Mouse (Mus musculus) kidney, postnatal 36 days (tissue): ENCODE data around the gene Prdm16.
A peak's percentile ranks its signal among the peaks of the same experiment; 100 is the strongest.

Source experiments
- DNase-seq, 2 experiments: peaks; one replicate each; pipeline ENCODE4 v3.0.0; 2021 to 2022; ENCODE audit warnings: mixed read lengths in 2 of 2

Prdm16 gene

GRCm38 (mm10) chr4:154378876-154379275 is 257.8 kb downstream of the Prdm16 start:
- DNase-seq, result no peak

DNA sequence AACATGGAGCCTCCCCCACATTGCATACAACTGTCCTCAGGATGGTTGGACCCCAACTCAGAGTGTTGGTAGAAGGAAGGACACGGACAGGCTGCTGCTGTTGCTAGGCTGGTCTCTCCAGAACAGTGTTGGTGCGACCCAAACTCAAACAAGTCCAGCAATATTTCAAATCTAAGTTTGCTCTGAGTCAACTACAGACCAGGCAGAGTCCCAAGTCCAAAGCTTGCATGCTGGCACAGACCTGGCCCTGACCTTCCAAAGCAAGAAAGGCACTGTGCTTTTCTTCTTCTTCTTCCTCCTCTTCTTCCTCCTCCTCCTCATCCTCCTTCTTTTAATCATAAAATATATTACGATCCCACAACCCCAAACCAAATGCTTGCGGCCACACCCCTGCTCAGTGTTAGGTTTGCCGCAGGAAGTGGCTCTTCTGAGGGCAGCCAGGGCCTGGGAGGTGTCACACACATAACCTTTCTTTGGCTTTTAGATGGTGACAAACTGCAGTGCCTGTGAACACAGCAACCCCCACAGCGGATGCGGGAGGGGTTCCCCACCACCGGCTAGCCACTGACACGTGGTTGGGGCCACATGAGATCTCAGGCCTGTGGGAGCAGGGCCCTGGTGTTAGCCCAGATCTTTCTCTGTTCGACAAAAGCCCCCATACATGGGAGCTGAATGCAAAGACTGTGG is 260.6 kb downstream of the Prdm16 start:
- DNase-seq, result no peak

GRCm38 (mm10) chr4:154371542-154372247 is 265.0 kb downstream of the Prdm16 start:
- DNase-seq, result no peak

DNA sequence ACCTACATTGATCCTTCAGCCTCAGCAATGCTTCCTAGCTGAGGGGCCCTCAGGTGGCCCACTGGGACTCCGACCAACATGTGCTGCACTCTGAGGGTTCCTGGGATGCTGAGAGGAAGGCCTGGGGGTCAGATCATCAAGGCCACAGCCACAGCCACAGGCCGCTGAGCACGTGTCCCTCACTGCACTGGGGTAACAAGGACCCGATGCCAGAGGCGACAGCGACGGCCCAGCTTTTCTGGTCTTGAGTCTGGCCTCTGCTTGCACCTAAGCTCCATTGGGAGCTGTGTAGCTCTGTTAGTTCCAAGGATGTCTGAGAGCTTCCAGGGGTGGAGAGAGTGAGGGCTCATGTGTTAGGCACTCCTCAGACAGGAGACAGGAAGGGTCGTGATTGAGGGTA is 265.8 kb downstream of the Prdm16 start:
- no peak for DNase-seq

- DNase-seq, result no peak
These were observed 267.6 kb downstream of the Prdm16 start for GRCm38 (mm10) chr4:154369089-154369488.

GRCm38 (mm10) chr4:154366836-154367235 is 269.8 kb downstream of the Prdm16 start:
- no peak for DNase-seq

DNA sequence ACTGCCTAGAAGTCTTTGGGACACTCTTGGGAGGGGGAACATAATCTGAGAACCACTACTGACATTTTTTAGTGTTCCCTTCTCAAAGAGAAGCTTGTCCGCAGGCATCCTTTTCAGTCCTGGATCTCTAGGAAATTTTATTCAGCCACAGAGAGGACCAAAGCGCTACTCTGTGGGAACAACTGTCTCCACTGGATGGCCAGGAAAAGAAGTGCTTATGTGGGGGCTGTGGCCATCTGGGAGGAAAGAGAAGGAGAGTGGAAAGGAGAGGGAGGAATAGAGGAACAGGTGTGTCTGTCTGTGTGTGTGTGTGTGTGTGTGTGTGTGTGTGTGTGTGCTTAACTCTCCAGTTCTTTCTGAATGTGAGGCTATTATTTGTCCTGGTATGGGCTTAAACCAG is 271.9 kb downstream of the Prdm16 start:
- no peak for DNase-seq

GRCm38 (mm10) chr4:154360850-154361249 is 275.8 kb downstream of the Prdm16 start:
- DNase-seq, result no peak

DNA sequence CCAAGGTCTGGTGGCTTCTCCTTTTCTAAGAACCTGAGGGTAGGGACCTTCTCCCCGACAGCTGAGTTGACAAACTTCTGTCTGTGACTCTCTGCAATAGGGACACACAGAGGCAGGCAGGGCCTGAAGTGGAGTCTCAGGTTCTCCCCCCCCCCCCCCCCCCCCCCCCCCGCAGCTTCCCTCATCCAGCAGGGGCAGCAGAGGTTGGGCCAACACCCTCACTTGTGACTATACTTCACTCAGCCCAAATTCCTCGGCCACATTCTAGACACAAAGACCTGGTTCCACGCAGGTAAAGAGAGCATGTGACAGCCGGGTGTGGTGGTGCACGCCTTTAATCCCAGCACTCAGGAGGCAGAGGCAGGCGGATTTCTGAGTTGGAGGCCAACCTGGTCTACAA is 276.2 kb downstream of the Prdm16 start:
- no peak for DNase-seq

GRCm38 (mm10) chr4:154359762-154360300 is 276.8 kb downstream of the Prdm16 start:
- no peak for DNase-seq

GRCm38 (mm10) chr4:154358816-154359215 is 277.9 kb downstream of the Prdm16 start:
- DNase-seq, result no peak

DNA sequence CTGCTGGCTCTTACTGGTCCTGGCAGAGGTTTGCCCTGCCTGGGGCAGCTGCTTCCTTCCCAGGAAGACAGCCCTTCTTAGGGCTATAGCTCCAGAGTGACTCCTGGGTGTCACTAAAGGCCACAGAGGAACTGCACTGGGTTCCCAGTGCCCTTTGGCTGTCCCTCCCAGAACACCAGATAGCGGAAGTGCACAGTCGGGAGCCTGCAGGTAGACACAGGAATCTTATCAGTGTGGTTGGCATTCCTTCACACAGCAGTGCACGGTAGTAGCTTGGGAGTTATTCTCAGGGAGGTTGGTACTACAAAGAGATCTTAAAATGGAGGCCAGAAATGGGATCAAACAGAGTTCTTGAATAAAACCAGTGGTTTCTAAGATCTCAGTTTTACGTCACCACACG is 278.3 kb downstream of the Prdm16 start:
- no peak for DNase-seq

DNA sequence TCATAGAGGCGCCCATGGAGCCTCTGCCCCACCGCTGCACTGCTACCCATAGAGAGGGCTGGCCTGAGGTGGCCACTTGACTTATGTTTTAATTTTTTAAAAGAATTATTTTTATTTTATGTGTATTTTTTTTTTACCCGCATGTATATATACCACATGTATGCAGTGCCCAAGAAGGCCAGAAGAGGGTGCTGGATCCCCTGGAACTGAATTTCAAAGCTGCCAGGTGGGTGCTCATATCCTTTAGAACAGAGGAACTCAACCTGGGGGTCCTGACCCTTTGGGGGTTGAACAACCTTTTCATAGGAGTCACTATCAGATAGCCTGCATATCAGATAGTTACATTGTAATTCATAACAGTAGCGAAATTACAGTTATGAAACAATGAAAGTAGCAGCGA is 281.3 kb downstream of the Prdm16 start:
- DNase-seq, result no peak

DNA sequence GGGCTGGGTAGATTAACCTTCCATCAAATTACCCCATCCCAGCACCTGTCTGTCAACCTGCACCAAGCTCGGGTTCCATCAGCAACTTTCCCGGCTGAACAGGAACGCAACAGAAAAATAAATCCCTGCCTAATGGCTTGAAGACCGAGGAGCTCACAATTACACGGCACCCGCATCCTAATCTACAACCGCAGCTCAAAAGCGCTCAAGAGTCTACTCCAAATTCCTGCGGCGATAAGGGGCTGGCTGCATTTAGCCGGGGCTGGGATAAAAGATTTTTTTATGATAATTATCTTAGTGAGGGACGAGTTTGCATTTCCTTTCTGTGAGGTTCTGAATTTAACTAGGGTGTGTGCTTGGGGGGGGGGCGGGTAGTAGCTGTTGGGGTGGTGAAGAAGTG is 284.4 kb downstream of the Prdm16 start:
- no peak for DNase-seq

DNA sequence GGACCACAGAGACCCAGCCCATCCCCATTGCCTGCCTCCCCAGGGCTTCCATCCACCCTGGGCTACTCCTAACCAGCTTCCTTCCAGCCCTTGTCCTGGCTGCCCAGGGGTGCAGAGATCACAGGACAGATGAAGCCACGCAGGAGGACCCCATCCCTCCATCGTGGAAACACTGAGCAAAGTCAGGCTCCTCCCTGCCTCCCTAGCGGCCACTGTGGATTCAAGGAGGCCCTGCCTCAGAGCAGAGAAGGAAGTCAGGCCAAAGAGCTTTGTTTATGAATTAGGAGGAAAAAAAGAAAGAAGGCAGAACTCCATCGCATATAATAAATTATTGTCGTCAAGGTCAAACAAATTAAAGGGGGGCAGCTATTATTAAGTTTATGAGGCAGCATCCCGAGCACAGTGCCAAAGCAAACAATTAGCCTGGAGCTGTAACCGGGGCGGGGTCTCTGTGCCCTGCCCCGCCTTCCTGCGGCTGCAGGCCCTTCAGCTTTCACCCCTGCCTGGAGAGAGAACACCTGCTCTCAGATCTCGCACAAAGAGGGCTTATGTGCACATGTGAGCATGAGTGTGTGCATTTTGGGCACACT is 288.4 kb downstream of the Prdm16 start:
- peak; percentile 29 to 35 for DNase-seq

DNA sequence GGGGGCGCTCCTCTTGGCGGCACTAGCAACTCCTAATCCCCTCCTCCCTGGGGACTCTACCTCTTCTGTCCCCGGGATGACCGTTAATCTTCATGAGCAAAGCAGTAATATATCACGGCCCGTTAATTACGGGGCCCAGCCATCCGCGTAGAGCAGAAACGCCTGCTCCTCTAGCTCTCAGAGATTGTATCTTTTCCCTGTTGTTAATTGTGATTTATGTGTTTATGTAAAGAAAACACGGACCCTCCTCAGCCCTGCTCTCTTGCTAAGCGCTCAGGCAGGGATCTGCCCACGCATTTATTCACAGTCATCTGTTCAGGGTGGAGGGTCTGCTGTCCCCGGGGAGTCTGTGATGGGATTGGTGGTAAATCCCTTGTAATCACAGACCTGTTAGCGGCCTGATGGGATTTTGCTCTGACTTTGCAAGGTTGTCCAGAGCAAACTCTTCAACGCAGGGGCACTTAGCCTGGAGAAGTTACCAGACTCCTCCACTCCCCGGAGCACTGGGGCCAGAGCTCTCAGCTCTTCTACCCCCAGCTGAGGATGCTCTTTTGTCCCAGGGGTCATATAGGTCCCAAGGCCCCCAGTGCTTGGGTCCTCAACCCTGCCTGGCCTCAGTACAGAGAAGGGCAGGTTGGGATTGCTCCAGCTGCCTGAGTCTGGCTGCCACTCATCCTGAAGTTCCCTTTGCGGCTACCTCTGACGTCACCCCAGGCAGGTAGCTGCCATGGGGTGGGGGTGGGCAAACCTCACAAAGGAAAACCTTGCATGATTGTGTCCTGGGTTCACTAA is 289.7 kb downstream of the Prdm16 start:
- no peak for DNase-seq

- peak; percentile 45 for DNase-seq
These were observed 300.0 kb downstream of the Prdm16 start for GRCm38 (mm10) chr4:154336650-154337049.

DNA sequence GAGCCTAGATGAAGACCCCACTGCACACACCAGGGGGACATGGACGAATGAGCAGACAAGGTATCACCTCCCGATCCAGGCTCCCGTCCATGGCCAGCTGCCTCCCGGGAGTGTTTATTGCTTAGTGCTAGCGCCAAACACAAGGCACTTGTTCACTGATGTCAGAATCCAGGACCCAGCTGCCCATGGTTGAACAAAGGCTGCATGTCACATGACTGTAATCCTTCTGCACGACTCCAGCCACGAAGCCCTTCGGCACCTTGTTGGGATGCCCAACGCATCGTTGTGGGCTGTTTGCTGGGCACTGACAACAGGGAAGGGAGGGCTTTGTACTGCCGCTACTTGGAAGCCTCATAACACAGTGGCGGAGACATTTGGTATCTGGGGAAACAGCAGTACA is 300.9 kb downstream of the Prdm16 start, which contains the start of gene B230104I21Rik:
TSS of gene B230104I21Rik (plus strand) at position 367 of the 400 bp plus-strand sequence.
- no peak for DNase-seq

GRCm38 (mm10) chr4:154334699-154335402 is 301.8 kb downstream of the Prdm16 start:
- peak in 1 of 2 experiments; percentile 54 for DNase-seq

DNA sequence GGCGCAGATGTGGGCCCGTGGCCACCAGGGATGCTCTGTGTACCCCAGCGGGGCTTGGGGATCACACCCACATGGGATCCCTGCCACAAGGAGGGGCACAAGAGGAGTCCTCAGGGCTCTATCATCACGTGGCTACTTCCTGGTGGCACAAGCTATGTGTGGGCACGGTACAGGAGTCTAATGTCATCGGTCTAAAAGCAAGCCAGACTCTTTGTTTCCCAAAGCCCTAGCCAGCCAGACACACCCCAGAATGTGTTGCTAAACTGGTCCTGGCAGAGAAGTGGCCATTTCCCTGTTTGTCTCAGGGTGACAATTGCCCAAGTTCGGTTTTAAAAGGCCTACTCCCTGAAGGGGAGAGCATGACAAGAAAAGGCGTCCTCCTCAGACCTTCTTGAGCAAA is 303.4 kb downstream of the Prdm16 start:
- no peak for DNase-seq

GRCm38 (mm10) chr4:154331271-154331670 is 305.4 kb downstream of the Prdm16 start:
- no peak for DNase-seq

- no peak for DNase-seq
These were observed 306.7 kb downstream of the Prdm16 start for GRCm38 (mm10) chr4:154330001-154330400.
